Comparison of ENCODE assay signal across 7 mouse cellular contexts in the genomic region with DNA sequence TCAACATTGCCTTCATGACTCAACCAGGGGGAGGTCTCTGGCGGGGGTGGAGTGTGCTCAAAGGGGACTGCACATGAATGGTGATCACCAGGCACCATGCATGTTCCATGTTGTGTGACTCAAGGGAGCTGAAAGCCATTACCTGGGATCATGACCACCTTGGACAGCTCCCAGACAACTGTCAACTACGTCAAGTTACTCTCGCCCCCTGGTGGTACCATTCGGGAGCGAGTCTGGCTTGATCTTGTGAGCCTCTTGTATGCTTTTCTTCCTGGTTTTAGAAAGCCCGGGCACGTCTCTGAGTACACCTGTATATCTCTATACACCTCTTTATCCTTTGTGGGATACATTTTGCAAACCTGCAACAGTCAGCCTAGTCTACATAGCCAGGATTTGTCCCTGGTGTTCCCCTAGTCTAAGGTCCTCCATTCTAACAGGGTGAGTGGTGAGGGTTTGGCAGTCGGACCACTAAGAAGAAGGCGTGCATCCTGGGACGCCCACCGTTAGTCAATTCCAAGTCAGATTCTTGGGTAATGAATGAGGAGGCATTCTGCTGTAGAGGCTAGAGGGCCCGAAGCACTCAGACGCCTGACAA. TPM values are rescaled to one million over a fixed set of nuclear protein-coding genes. Genes with fewer than 3 reads are reported as not detected.
DNase-seq lines count a peak whose midpoint lies in the region; ATAC-seq and TF ChIP-seq lines count a peak whose summit lies in the region.

No protein-coding gene starts in this region.

- H3K9ac ChIP-seq in intestine, postnatal 0 days (ENCODE audit: low read depth, low read length): no peak overlapping the region
- H3K9ac ChIP-seq in midbrain, embryonic 11.5 days (ENCODE audit: low read length): peak overlapping the region; percentile 95

- TF ChIP-seq POLR2A in cortical plate, adult 2 months (IDR thresholded peaks at IDR 0.05; ENCODE audit: extremely low read depth, insufficient read depth, low read length): no peak
- TF ChIP-seq POLR2A in small intestine, adult 2 months (IDR thresholded peaks at IDR 0.05; ENCODE audit: low read depth, low read length): no peak

- H3K4me1 ChIP-seq in cortical plate, adult 2 months (ENCODE audit: control insufficient read depth, insufficient read depth, low read length): peaks cover 11% of the 10 kb centered on the region
- no peaks in the 10 kb centered on the region for H3K4me1 ChIP-seq in intestine, postnatal 0 days (replicated peaks; ENCODE audit: control insufficient read depth, insufficient read depth, low read length)
- H3K4me1 ChIP-seq in midbrain, embryonic 11.5 days (ENCODE audit: control insufficient read depth, insufficient read depth, low read length): peaks cover 5% of the 10 kb centered on the region
- H3K4me1 ChIP-seq in small intestine, adult 2 months (ENCODE audit: control insufficient read depth, insufficient read depth, insufficient read length, low read length): peaks cover 3% of the 10 kb centered on the region; the same call in 1 of the 2 replicates

- H3K27ac ChIP-seq in cortical plate, adult 2 months (ENCODE audit: insufficient read depth, low read length): peak overlapping the region; percentile 26; the same call in 1 of the 2 replicates
- H3K27ac ChIP-seq in intestine, postnatal 0 days (ENCODE audit: low read depth, low read length): no peak overlapping the region
- H3K27ac ChIP-seq in midbrain, embryonic 11.5 days (ENCODE audit: low read depth, low read length): peak overlapping the region; percentile 54; the same call in 1 of the 2 replicates
- H3K27ac ChIP-seq in small intestine, adult 2 months (ENCODE audit: insufficient read depth, low read depth, low read length): peak overlapping the region; percentile 1; the same call in 1 of the 2 replicates

- ATAC-seq in intestine, postnatal 0 days: peak; percentile 32; the same call in 1 of the 2 replicates
- peak; percentile 12 for ATAC-seq in midbrain, embryonic 11.5 days (ENCODE audit: low FRiP score)

- peak overlapping the region; percentile 90 for H3K4me2 ChIP-seq in intestine, postnatal 0 days (replicated peaks; ENCODE audit: low read depth)
- H3K4me2 ChIP-seq in midbrain, embryonic 11.5 days: peak overlapping the region; percentile 84

- WGBS in intestine, postnatal 0 days: 0% methylated on average over 13 of the region's 13 CpGs
- under 1% methylated on average over 13 of the region's 13 CpGs for WGBS in midbrain, embryonic 11.5 days
- WGBS in small intestine, adult 2 months: 1% methylated on average over 13 of the region's 13 CpGs

- H3K9me3 ChIP-seq in intestine, postnatal 0 days (ENCODE audit: control insufficient read depth): no peaks in the 10 kb centered on the region
- H3K9me3 ChIP-seq in midbrain, embryonic 11.5 days (ENCODE audit: control insufficient read depth, low read length): no peaks in the 10 kb centered on the region

- peak; percentile 60 for TF ChIP-seq CTCF in cortical plate, adult 2 months (IDR thresholded peaks at IDR 0.05; ENCODE audit: extremely low read depth, insufficient read depth, low read length)
- TF ChIP-seq CTCF in intestine, postnatal 0 days (IDR thresholded peaks at IDR 0.05; ENCODE audit: low read depth): peak; percentile 88
- peak; percentile 78; the same call in 1 of the 2 replicates for TF ChIP-seq CTCF in small intestine, adult 2 months (IDR thresholded peaks at IDR 0.05; ENCODE audit: extremely low read depth, insufficient read length, insufficient replicate concordance, low read depth, low read length)

- peak; percentile 46 to 63 for DNase-seq in adrenal gland, adult 18-20 months (ENCODE audit: low spot score in 2 of 2)
- peak; percentile 95 for DNase-seq in heart, adult 11 months
- peak; percentile 91 for DNase-seq in left cerebral cortex, postnatal 4 days
- DNase-seq in midbrain, embryonic 11.5 days (ENCODE audit: low spot score, missing footprints): peak; percentile 98

- intact Hi-C loops in left cerebral cortex, postnatal 4 days (cut with DNase I): no loop called here

- 0 out of 2 replicates have a peak, but pooled peaks cover 6% of the 10 kb centered on the region for H3K27me3 ChIP-seq in intestine, postnatal 0 days (replicated peaks; ENCODE audit: control insufficient read depth, insufficient read depth, low read length)
- H3K27me3 ChIP-seq in midbrain, embryonic 11.5 days (ENCODE audit: control insufficient read depth, insufficient read depth, low read length): peaks cover 17% of the 10 kb centered on the region
- H3K27me3 ChIP-seq in small intestine, adult 2 months (ENCODE audit: control insufficient read depth, insufficient read depth, low read length): no peaks in the 10 kb centered on the region

- H3K4me3 ChIP-seq in cortical plate, adult 2 months (ENCODE audit: insufficient read depth, low read length): peak overlapping the region; percentile 78
- H3K4me3 ChIP-seq in intestine, postnatal 0 days (ENCODE audit: low read depth, low read length): peak overlapping the region; percentile 60
- peak overlapping the region; percentile 91 for H3K4me3 ChIP-seq in midbrain, embryonic 11.5 days (ENCODE audit: low read depth, low read length)
- peak overlapping the region; percentile 75 for H3K4me3 ChIP-seq in small intestine, adult 2 months (ENCODE audit: low read depth, low read length)

- H3K36me3 ChIP-seq in intestine, postnatal 0 days (ENCODE audit: control insufficient read depth, insufficient read depth): no peaks in the 10 kb centered on the region
- no peaks in the 10 kb centered on the region for H3K36me3 ChIP-seq in midbrain, embryonic 11.5 days (ENCODE audit: control insufficient read depth, insufficient read depth, low read length)
- H3K36me3 ChIP-seq in small intestine, adult 2 months (ENCODE audit: control insufficient read depth, insufficient read depth, low read length): no peaks in the 10 kb centered on the region

RNA-seq across cellular contexts. Expression of gene Npdc1, which starts 3.3 kb away (rescaled TPM):
- total RNA-seq in adrenal gland, adult 18-20 months (2021): 100 to 1,000 TPM; 125 to 161 TPM
- 435 and 468 TPM in 2 replicates for polyA plus RNA-seq in cortical plate, adult 2 months (2012; rRNA removed)
- polyA plus RNA-seq in intestine, postnatal 0 days (2015; fragmentation: Nextera tagmentation; extraction: Ambion mirVana): 49.2 and 52.3 TPM in 2 replicates
- 100 to 1,000 TPM; 478 to 490 TPM for total RNA-seq in left cerebral cortex, postnatal 4 days (2021)
- polyA plus RNA-seq in midbrain, embryonic 11.5 days (2014; fragmentation: Nextera tagmentation; extraction: Ambion mirVana): 101 and 106 TPM in 2 replicates
- 103 and 117 TPM in 2 replicates for polyA plus RNA-seq in small intestine, adult 2 months (2012; rRNA removed)

RNA-seq across cellular contexts. Expression of gene Entpd2, which starts 6.8 kb away (rescaled TPM):
- total RNA-seq in adrenal gland, adult 18-20 months (2021): 1 to 10 TPM; 3.2 to 8.3 TPM
- polyA plus RNA-seq in cortical plate, adult 2 months (2012; rRNA removed): 15.8 and 19.0 TPM in 2 replicates
- 33.9 and 38.1 TPM in 2 replicates for polyA plus RNA-seq in intestine, postnatal 0 days (2015; fragmentation: Nextera tagmentation; extraction: Ambion mirVana)
- 1 to 10 TPM; 6.8 to 7.2 TPM for total RNA-seq in left cerebral cortex, postnatal 4 days (2021)
- 0.12 and 0.23 TPM in 2 replicates for polyA plus RNA-seq in midbrain, embryonic 11.5 days (2014; fragmentation: Nextera tagmentation; extraction: Ambion mirVana)
- 25.8 and 50.7 TPM in 2 replicates for polyA plus RNA-seq in small intestine, adult 2 months (2012; rRNA removed)

RNA-seq across cellular contexts. Expression of gene Fut7, which starts 20.6 kb away (rescaled TPM):
- under 1 TPM; 0.13 to 0.35 TPM for total RNA-seq in adrenal gland, adult 18-20 months (2021)
- 0.38 and 0.48 TPM in 2 replicates for polyA plus RNA-seq in cortical plate, adult 2 months (2012; rRNA removed)
- 0.26 and 0.27 TPM in 2 replicates for polyA plus RNA-seq in intestine, postnatal 0 days (2015; fragmentation: Nextera tagmentation; extraction: Ambion mirVana)
- under 1 TPM in 1 of 2 experiments, not detected in 1; 0.16 TPM for total RNA-seq in left cerebral cortex, postnatal 4 days (2021)
- not detected in 2 replicates for polyA plus RNA-seq in midbrain, embryonic 11.5 days (2014; fragmentation: Nextera tagmentation; extraction: Ambion mirVana)
- polyA plus RNA-seq in small intestine, adult 2 months (2012; rRNA removed): 0.68 and 0.76 TPM in 2 replicates

RNA-seq across cellular contexts. Expression of gene Abca2, which starts 26.0 kb away (rescaled TPM):
- 10 to 100 TPM; 36.9 to 48.5 TPM for total RNA-seq in adrenal gland, adult 18-20 months (2021)
- polyA plus RNA-seq in cortical plate, adult 2 months (2012; rRNA removed): 105 and 109 TPM in 2 replicates
- 1.1 and 1.3 TPM in 2 replicates for polyA plus RNA-seq in intestine, postnatal 0 days (2015; fragmentation: Nextera tagmentation; extraction: Ambion mirVana)
- 10 to 100 TPM; 78.4 to 99.2 TPM for total RNA-seq in left cerebral cortex, postnatal 4 days (2021)
- 5.2 and 5.4 TPM in 2 replicates for polyA plus RNA-seq in midbrain, embryonic 11.5 days (2014; fragmentation: Nextera tagmentation; extraction: Ambion mirVana)
- 15.0 and 18.5 TPM in 2 replicates for polyA plus RNA-seq in small intestine, adult 2 months (2012; rRNA removed)

RNA-seq across cellular contexts. Expression of gene Sapcd2, which starts 30.4 kb away (rescaled TPM):
- total RNA-seq in adrenal gland, adult 18-20 months (2021): not detected
- 4.0 and 4.4 TPM in 2 replicates for polyA plus RNA-seq in cortical plate, adult 2 months (2012; rRNA removed)
- 112 and 129 TPM in 2 replicates for polyA plus RNA-seq in intestine, postnatal 0 days (2015; fragmentation: Nextera tagmentation; extraction: Ambion mirVana)
- 10 to 100 TPM; 11.7 to 11.8 TPM for total RNA-seq in left cerebral cortex, postnatal 4 days (2021)
- polyA plus RNA-seq in midbrain, embryonic 11.5 days (2014; fragmentation: Nextera tagmentation; extraction: Ambion mirVana): 47.9 and 53.3 TPM in 2 replicates
- polyA plus RNA-seq in small intestine, adult 2 months (2012; rRNA removed): 15.4 and 28.8 TPM in 2 replicates

Comparison
In these comparisons a context has a peak if more than half of its experiments do, and no peak if none do; other contexts are left out.
1. RNA of gene Entpd2, which starts 6.8 kb away (polyA plus RNA-seq): 25.8 to 50.7 TPM in small intestine, adult 2 months, 33.9 to 38.1 TPM in intestine, postnatal 0 days and 15.8 to 19.0 TPM in cortical plate, adult 2 months; 0.12 to 0.23 TPM in midbrain, embryonic 11.5 days; every median in the first group is over 10 times any median in the second.
2. Peak in every context shown above with its lines, with median percentiles within 50 percentile points of each other: DNase-seq, H3K4me3 ChIP-seq and CTCF ChIP-seq.